8 mouse cellular contexts compared by ENCODE assay signal in the genomic region with DNA sequence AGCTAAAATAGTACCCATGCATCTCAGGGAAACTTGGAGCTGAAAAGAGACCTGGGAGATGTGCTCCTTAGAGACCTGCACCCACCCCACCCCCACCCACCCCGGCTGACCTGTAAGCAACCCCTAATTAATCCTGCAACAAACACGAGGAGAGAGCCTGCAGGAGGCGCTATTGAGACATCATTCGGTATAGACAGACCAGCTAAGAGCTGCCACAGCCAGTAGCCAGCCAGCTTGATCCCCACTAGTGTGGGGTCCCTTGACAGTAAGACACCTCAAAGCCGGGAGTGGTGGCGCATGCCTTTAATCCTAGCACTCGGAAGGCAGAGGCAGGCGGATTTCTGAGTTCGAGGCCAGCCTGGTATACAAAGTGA. TPM values are rescaled to one million over a fixed set of nuclear protein-coding genes. Genes with fewer than 3 reads are reported as not detected.
DNase-seq lines count a peak whose midpoint lies in the region; ATAC-seq and TF ChIP-seq lines count a peak whose summit lies in the region.

No protein-coding gene starts in this region.

- H3K36me3 ChIP-seq in G1E (replicated peaks) = peaks cover 21% of the 10 kb centered on the region
- H3K36me3 ChIP-seq in forebrain, embryonic 10.5 days (replicated peaks) = peaks cover 10% of the 10 kb centered on the region
- no peaks in the 10 kb centered on the region for H3K36me3 ChIP-seq in lung, embryonic 16.5 days (ENCODE audit: control insufficient read depth, insufficient read depth, low read length)

- intact Hi-C loops in heart, postnatal 36 days (cut with DNase I) = no loop called here

- H3K27me3 ChIP-seq in G1E (ENCODE audit: insufficient read depth, low read length) = peaks cover 9% of the 10 kb centered on the region
- no peaks in the 10 kb centered on the region for H3K27me3 ChIP-seq in forebrain, embryonic 10.5 days (ENCODE audit: poor library complexity, severe bottlenecking)
- no peaks in the 10 kb centered on the region for H3K27me3 ChIP-seq in lung, embryonic 16.5 days (ENCODE audit: control insufficient read depth, insufficient read depth, low read depth, low read length)

- peaks cover 30% of the 10 kb centered on the region for H3K4me1 ChIP-seq in G1E (ENCODE audit: insufficient read depth, low read depth, low read length)
- peaks cover 15% of the 10 kb centered on the region for H3K4me1 ChIP-seq in forebrain, embryonic 10.5 days
- no peaks in the 10 kb centered on the region; the same call in 1 of the 2 replicates for H3K4me1 ChIP-seq in lung, embryonic 16.5 days (replicated peaks; ENCODE audit: control insufficient read depth, insufficient read depth, low read length)

- peak; percentile 47 for DNase-seq in G1E (ENCODE audit: low spot score)
- peak; percentile 8 for DNase-seq in brain, embryonic 18.5 days (ENCODE audit: low read depth, low spot score)
- DNase-seq in forebrain, embryonic 10.5 days (ENCODE audit: extremely low spot score, low spot score) = peak; percentile 53
- DNase-seq in heart, postnatal 36 days = peak; percentile 58 to 59
- DNase-seq in layer of hippocampus, adult 2 months (ENCODE audit: low spot score in 2 of 2) = peak; percentile 23 to 35
- DNase-seq in retina, embryonic 14.5 days (ENCODE audit: low spot score) = peak; percentile 85
- peak; percentile 79 for DNase-seq in yolk sac, embryonic 10.5 days (ENCODE audit: low spot score)

- H3K4me3 ChIP-seq in G1E (ENCODE audit: low read depth, low read length) = peak overlapping the region; percentile 77
- H3K4me3 ChIP-seq in forebrain, embryonic 10.5 days = peak overlapping the region; percentile 78
- H3K4me3 ChIP-seq in layer of hippocampus, adult 2 months = peak overlapping the region; percentile 88
- H3K4me3 ChIP-seq in lung, embryonic 16.5 days (ENCODE audit: low read length) = peak overlapping the region; percentile 67

- no peak for TF ChIP-seq CTCF in G1E (IDR thresholded peaks at IDR 0.05; ENCODE audit: low read depth, low read length)
- TF ChIP-seq CTCF in layer of hippocampus, adult 2 months (conservative IDR thresholded peaks at IDR 0.05) = peak; percentile 60

- H3K9me3 ChIP-seq in G1E (replicated peaks) = no peaks in the 10 kb centered on the region
- H3K9me3 ChIP-seq in forebrain, embryonic 10.5 days = no peaks in the 10 kb centered on the region
- no peaks in the 10 kb centered on the region for H3K9me3 ChIP-seq in lung, embryonic 16.5 days (ENCODE audit: control insufficient read depth, low read length)

- H3K9ac ChIP-seq in lung, embryonic 16.5 days (ENCODE audit: low read length) = peak overlapping the region; percentile 74

- WGBS in forebrain, embryonic 10.5 days = 52% methylated on average over 9 of the region's 9 CpGs
- WGBS in lung, embryonic 16.5 days = 43% methylated on average over 9 of the region's 9 CpGs

- H3K4me2 ChIP-seq in lung, embryonic 16.5 days (ENCODE audit: low read depth, low read length) = peak overlapping the region; percentile 82

- H3K27ac ChIP-seq in forebrain, embryonic 10.5 days = peak overlapping the region; percentile 88
- no peak overlapping the region for H3K27ac ChIP-seq in layer of hippocampus, adult 2 months
- no peak overlapping the region for H3K27ac ChIP-seq in lung, embryonic 16.5 days (ENCODE audit: low read length)

- ATAC-seq in G1E (ENCODE audit: extremely low read depth, insufficient number of reproducible peaks, low FRiP score, poor library complexity, severe bottlenecking) = no peak
- ATAC-seq in lung, embryonic 16.5 days (ENCODE audit: low read depth) = peak; percentile 47

RNA-seq across cellular contexts. Expression of a gene that starts 0.7 kb away (rescaled TPM):
- total RNA-seq in G1E (2014; fragmentation: Nextera tagmentation) (10.3 and 11.7 TPM in 2 replicates), G1E (2017) (4.8 and 6.6 TPM in 2 replicates)
- polyA plus RNA-seq in G1E (2012) = 4.6 and 5.6 TPM in 2 replicates
- 10.3 and 11.8 TPM in 2 replicates for polyA plus RNA-seq in forebrain, embryonic 10.5 days (2016; fragmentation: Nextera tagmentation; extraction: Ambion mirVana)
- 1 to 10 TPM; 7.3 to 7.5 TPM for total RNA-seq in heart, postnatal 36 days (2021)
- total RNA-seq in layer of hippocampus, adult 2 months (2021) = 10 to 100 TPM in 1 of 2 experiments, 1 to 10 TPM in 1; 8.2 to 10.8 TPM
- 30.6 and 33.5 TPM in 2 replicates for polyA plus RNA-seq in lung, embryonic 16.5 days (2015; fragmentation: Nextera tagmentation; extraction: Ambion mirVana)

RNA-seq across cellular contexts. Expression of a gene that starts 13.8 kb away (rescaled TPM):
- total RNA-seq in G1E (2014; fragmentation: Nextera tagmentation) (not detected in 2 replicates), G1E (2017) (0.06 and 0.22 TPM in 2 replicates)
- polyA plus RNA-seq in G1E (2012) = not detected in 2 replicates
- 6.2 and 6.3 TPM in 2 replicates for polyA plus RNA-seq in forebrain, embryonic 10.5 days (2016; fragmentation: Nextera tagmentation; extraction: Ambion mirVana)
- total RNA-seq in heart, postnatal 36 days (2021) = not detected
- total RNA-seq in layer of hippocampus, adult 2 months (2021) = not detected
- 33.0 and 33.1 TPM in 2 replicates for polyA plus RNA-seq in lung, embryonic 16.5 days (2015; fragmentation: Nextera tagmentation; extraction: Ambion mirVana)

RNA-seq across cellular contexts. Expression of a gene that starts 17.6 kb away (rescaled TPM):
- total RNA-seq in G1E (2014; fragmentation: Nextera tagmentation) (41.2 TPM in 1 of 2 replicates, not detected in the other), G1E (2017) (1.9 and 2.3 TPM in 2 replicates)
- not detected in 2 replicates for polyA plus RNA-seq in G1E (2012)
- 2.0 and 4.9 TPM in 2 replicates for polyA plus RNA-seq in forebrain, embryonic 10.5 days (2016; fragmentation: Nextera tagmentation; extraction: Ambion mirVana)
- total RNA-seq in heart, postnatal 36 days (2021) = not detected
- not detected for total RNA-seq in layer of hippocampus, adult 2 months (2021)
- polyA plus RNA-seq in lung, embryonic 16.5 days (2015; fragmentation: Nextera tagmentation; extraction: Ambion mirVana) = 0.75 and 3.3 TPM in 2 replicates

RNA-seq across cellular contexts. Expression of a gene that starts 26.4 kb away (rescaled TPM):
- total RNA-seq in G1E (2014; fragmentation: Nextera tagmentation) = not detected in 2 replicates
- not detected in 2 replicates for total RNA-seq in G1E (2017)
- polyA plus RNA-seq in G1E (2012) = not detected in 2 replicates
- polyA plus RNA-seq in forebrain, embryonic 10.5 days (2016; fragmentation: Nextera tagmentation; extraction: Ambion mirVana) = not detected in 2 replicates
- not detected for total RNA-seq in heart, postnatal 36 days (2021)
- total RNA-seq in layer of hippocampus, adult 2 months (2021) = not detected
- polyA plus RNA-seq in lung, embryonic 16.5 days (2015; fragmentation: Nextera tagmentation; extraction: Ambion mirVana) = not detected in 2 replicates

RNA-seq across cellular contexts. Expression of a gene that starts 53.1 kb away (rescaled TPM):
- total RNA-seq in G1E (2014; fragmentation: Nextera tagmentation) (not detected in 2 replicates), G1E (2017) (not detected in 2 replicates)
- 0.87 and 0.98 TPM in 2 replicates for polyA plus RNA-seq in G1E (2012)
- polyA plus RNA-seq in forebrain, embryonic 10.5 days (2016; fragmentation: Nextera tagmentation; extraction: Ambion mirVana) = 10.8 and 14.9 TPM in 2 replicates
- total RNA-seq in heart, postnatal 36 days (2021) = under 1 TPM in 1 of 2 experiments, not detected in 1; 0.22 TPM
- under 1 TPM in 1 of 2 experiments, not detected in 1; 0.37 TPM for total RNA-seq in layer of hippocampus, adult 2 months (2021)
- 328 and 355 TPM in 2 replicates for polyA plus RNA-seq in lung, embryonic 16.5 days (2015; fragmentation: Nextera tagmentation; extraction: Ambion mirVana)

Comparison
In these comparisons a context has a peak if more than half of its experiments do, and no peak if none do; other contexts are left out.
1. DNase-seq: peak in every context shown above with its lines; median percentile 85 in retina, embryonic 14.5 days; 79 in yolk sac, embryonic 10.5 days; 58 in heart, postnatal 36 days; 53 in forebrain, embryonic 10.5 days; 47 in G1E; 29 in layer of hippocampus, adult 2 months; 8 in brain, embryonic 18.5 days.